Mouse (Mus musculus): ENCODE measurements around the gene Sertad2.

GRCm38 (mm10) chr11:20691000-20691399 lies 147.9 kb downstream of the Sertad2 start:
- no peak for TF ChIP-seq GATA1 (IDR thresholded peaks at IDR 0.05; ENCODE audit: low read length)
- TF ChIP-seq TAL1 (IDR thresholded peaks at IDR 0.05; ENCODE audit: low read length), result no peak
